Mouse (Mus musculus) hindbrain, embryonic 16.5 days (tissue): Measurements from ENCODE around the gene Sbpl. TPM values are rescaled to one million over a fixed set of nuclear protein-coding genes. Genes with fewer than 3 reads are reported as not detected.
"Not testable (repeated sequence)": the region's sequence is repeated elsewhere in the genome, so short reads cannot be mapped to it uniquely, and the experiment has no call there.

ENCODE experiments used
- ATAC-seq: fragments of 200-750 bp; cut with Nextera tagmentation; 2 replicates; pipeline ENCODE4 v1.8.0; 2017; ENCODE audit warnings: moderate TSS enrichment, moderate library complexity
- H3K27ac ChIP-seq: fragments of 300-500 bp; sonication (generic); 2 replicates; pipeline ENCODE4 v1.5.1; 2014; ENCODE audit warnings: low read depth, mild to moderate bottlenecking, control low read depth, low read length, moderate library complexity
- H3K27me3 ChIP-seq: fragments of 300-500 bp; sonication (generic); replicated peaks from 2 replicates; pipeline ENCODE4 v1.6.1; 2014; ENCODE audit warnings: low read length; ENCODE audit not compliant: control insufficient read depth, insufficient read depth
- H3K36me3 ChIP-seq: fragments of 300-500 bp; sonication (generic); 2 replicates; pipeline ENCODE4 v1.6.1; 2014; ENCODE audit warnings: mild to moderate bottlenecking, low read length, moderate library complexity, mixed read lengths; ENCODE audit not compliant: control insufficient read depth, insufficient read depth
- H3K4me1 ChIP-seq: fragments of 300-500 bp; sonication (generic); 2 replicates; pipeline ENCODE4 v1.6.1; 2014; ENCODE audit warnings: low read depth, low read length; ENCODE audit not compliant: control insufficient read depth, insufficient read depth
- H3K4me2 ChIP-seq: fragments of 300-500 bp; sonication (generic); 2 replicates; pipeline ENCODE4 v1.6.1; 2014; ENCODE audit warnings: mild to moderate bottlenecking, low read length, control low read depth, moderate library complexity
- H3K4me3 ChIP-seq: fragments of 300-500 bp; sonication (generic); 2 replicates; pipeline ENCODE4 v1.5.1; 2014; ENCODE audit warnings: mild to moderate bottlenecking, low read length, control low read depth, moderate library complexity
- H3K9ac ChIP-seq: fragments of 300-500 bp; sonication (generic); 2 replicates; pipeline ENCODE4 v1.6.1; 2014; ENCODE audit warnings: low read depth, mild to moderate bottlenecking, control low read depth, low read length, moderate library complexity
- H3K9me3 ChIP-seq: fragments of 300-500 bp; sonication (generic); 2 replicates; pipeline ENCODE4 v1.6.1; 2014; ENCODE audit warnings: mild to moderate bottlenecking, low read length, moderate library complexity; ENCODE audit not compliant: control insufficient read depth
- WGBS: fragments of 180-500 bp; shearing (Covaris S2); extraction: QIAGEN DNeasy Blood & Tissue Kit; methylation state at CpG from one replicate; pipeline ENCODE4 v1.1.7; 2014; 5-methylcytosine and 5-hydroxymethylcytosine counted together
- polyA plus RNA-seq: library from polyadenylated mRNA; unstranded; fragments of >200 nt; fragmentation: Nextera tagmentation; extraction: Ambion mirVana; gene quantifications from 2 replicates; pipeline ENCODE4 v1.2.1, GENCODE M21; 2015

Sbpl gene
- polyA plus RNA-seq, 1 experiment from 2014 or later: not detected

DNA sequence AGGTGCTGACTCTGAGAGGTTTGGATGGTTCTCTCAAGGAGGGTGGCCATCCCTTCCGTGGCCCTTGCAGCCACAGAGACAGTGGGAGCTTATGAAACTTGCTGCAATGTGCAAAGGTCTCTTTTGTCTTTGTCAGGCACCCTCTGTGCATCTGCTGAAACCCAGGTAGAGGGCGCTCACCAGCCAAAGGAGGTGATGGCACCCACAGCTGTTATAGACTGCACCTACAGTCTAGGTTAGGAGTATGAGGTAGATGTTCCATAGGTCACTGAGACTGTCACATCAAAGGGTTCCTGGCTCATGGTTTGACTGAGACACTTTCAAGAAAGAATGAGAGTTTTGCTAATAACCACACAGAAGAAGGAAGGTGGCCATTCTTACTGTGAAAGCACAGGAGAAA lies 13.7 kb upstream of the Sbpl start:
- H3K4me2 ChIP-seq: no peak overlapping the region
- no peak overlapping the region for H3K9ac ChIP-seq
- no peaks in the 10 kb centered on the region for H3K27me3 ChIP-seq
- no peaks in the 10 kb centered on the region for H3K9me3 ChIP-seq
- no peaks in the 10 kb centered on the region for H3K4me1 ChIP-seq
- WGBS: 47% methylated on average over 2 of the region's 2 CpGs
- ATAC-seq: no peak
- no peak overlapping the region for H3K4me3 ChIP-seq
- no peak overlapping the region for H3K27ac ChIP-seq
- no peaks in the 10 kb centered on the region for H3K36me3 ChIP-seq

DNA sequence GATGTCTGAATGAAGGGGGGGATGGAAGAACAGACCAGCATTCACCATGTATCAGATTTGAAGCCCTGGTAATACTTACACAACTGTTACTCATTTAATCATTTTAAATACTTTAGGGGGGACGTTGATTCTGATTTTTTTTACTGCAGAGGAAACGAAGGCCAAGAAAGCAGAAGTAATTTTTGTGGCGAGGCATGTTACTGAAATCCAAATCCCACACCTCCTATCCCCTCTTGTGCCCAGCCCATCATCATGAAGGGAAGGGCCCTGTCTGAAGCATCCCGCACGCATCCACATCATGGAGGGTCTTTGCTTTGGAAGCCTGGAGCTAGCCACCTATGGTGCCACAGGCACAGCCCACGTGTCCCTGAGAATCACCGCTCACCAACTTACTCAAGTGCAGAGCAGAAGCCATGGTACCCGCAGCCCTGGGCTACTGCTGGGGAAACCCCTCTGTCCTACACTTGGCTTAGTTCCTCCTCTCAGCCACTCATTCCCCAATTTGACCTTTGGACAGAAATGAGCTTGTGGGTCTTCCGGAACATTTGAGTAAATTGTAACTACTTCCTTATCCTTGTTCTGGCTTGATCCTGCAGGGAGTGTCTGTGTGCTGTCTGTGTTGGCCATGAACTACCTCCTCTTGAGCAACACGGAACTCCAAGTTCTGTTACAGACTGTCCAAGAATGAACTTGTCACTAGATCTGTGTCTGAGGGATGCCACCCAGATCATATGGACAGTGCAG lies 11.8 kb upstream of the Sbpl start:
- Histone ChIP-seq H3K9ac (no peak overlapping the region), H3K4me1 (no peaks in the 10 kb centered on the region), H3K27ac (no peak overlapping the region), H3K9me3 (no peaks in the 10 kb centered on the region), H3K27me3 (0 out of 2 replicates have a peak, but pooled peaks cover 2% of the 10 kb centered on the region), H3K36me3 (no peaks in the 10 kb centered on the region), H3K4me2 (no peak overlapping the region), H3K4me3 (no peak overlapping the region)
- 90% methylated on average over 10 of the region's 10 CpGs for WGBS
- no peak for ATAC-seq

DNA sequence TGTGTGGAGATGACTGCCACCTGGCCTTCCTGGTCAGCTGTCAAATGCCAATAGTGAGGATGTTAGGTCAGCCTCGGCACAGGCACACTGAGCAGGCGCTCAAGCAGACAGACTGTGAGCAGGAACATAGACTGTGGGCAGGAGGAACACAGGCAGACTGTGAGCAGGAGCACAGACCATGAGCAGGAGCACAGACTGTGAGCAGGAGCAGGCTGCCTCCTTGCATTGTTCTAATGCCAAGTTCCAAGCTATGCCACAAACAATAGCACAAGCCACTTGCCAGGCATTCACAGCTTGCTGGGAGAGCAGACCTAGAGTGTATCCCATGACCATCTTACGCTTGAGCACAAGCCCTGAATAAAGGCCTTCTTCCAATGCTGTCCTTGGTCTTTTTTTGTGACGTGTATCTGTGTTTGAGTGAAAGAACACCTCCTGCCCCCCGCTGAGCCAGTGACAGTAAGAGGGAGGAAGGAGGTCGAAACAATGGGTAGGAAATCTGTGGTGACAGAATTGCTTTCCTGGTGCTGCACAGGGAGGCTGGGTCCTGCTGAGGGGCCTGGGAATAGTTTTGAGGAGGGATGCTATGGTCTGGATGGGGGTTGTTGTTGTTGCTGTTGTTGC lies 10.8 kb upstream of the Sbpl start:
- H3K4me1 ChIP-seq: no peaks in the 10 kb centered on the region
- H3K36me3 ChIP-seq: no peaks in the 10 kb centered on the region
- no peak for ATAC-seq
- H3K27me3 ChIP-seq: 0 out of 2 replicates have a peak, but pooled peaks cover 2% of the 10 kb centered on the region
- 30% methylated on average over 6 of the region's 6 CpGs for WGBS
- H3K4me2 ChIP-seq: no peak overlapping the region
- H3K9me3 ChIP-seq: no peaks in the 10 kb centered on the region
- H3K4me3 ChIP-seq: no peak overlapping the region
- no peak overlapping the region for H3K27ac ChIP-seq
- H3K9ac ChIP-seq: no peak overlapping the region

DNA sequence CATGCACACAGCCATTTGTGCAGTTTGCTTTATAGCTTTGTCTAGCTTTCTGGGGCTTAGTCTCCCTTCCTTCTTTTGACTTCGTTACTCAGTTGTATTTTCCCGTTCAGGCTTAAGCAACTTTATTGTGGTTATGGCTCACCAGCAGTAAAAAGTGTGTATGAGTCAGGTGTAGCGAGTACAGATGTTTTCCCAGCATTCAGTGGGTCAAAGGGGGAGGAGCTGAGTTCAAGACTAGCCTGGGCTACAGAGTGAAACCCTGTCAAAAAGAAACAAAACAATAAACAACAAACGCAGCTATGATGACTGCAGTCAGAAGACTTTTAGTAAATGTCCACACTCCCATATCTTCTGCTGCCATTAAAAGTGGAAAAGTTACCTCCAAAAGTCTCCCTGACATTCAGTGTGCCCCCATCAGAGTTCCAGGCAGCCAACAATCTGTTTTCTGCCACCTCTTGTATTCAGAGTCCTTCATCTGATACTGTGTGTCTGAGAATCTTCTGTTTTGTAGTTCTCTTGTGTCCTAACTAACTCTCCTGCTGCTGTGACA lies 6.6 kb upstream of the Sbpl start:
- WGBS: 58% methylated on average over 4 of the region's 4 CpGs

DNA sequence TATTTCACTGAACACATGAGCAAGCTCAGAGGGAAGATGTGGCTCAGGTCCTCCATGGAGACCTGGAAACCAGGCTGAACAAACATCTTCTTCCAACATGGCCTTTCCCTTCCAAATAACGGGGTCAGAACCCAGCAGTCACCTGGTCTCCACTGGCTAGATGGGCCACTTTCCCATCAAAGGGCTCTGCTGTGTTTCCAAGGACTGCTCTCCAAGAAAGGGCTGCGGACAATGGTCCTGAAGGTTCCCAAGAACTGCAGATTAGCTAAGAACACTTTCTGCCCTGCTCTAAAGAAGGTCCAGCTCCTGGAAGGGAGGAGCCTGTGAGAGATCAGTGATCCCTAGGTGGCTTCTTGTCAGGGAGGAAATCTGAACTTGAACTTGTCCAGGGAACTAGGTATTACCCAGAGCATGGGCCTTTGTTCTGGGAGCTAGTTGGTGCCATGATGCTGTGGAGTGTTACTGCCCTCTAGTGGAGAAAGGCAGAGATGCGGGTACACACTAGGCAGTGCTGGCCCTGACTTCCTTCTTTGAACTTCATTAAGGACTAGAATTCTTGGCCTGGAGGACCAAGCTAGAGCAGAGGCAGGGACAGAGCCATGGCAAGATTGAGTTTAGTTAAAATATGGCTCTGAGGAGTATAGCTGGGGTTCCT lies 5.1 kb upstream of the Sbpl start:
- 0 out of 2 replicates have a peak, but pooled peaks cover 2% of the 10 kb centered on the region for H3K27me3 ChIP-seq
- no peaks in the 10 kb centered on the region for H3K36me3 ChIP-seq
- no peak overlapping the region for H3K9ac ChIP-seq
- no peak overlapping the region for H3K4me2 ChIP-seq
- no peaks in the 10 kb centered on the region for H3K4me1 ChIP-seq
- no peaks in the 10 kb centered on the region for H3K9me3 ChIP-seq
- H3K27ac ChIP-seq: no peak overlapping the region
- 41% methylated on average over 3 of the region's 3 CpGs for WGBS
- no peak overlapping the region for H3K4me3 ChIP-seq
- peak; percentile 98 for ATAC-seq

More for the DNA sequence above, 6.6 kb upstream of the Sbpl start:
- ATAC-seq: no peak
- Histone ChIP-seq H3K9ac (no peak overlapping the region), H3K4me1 (no peaks in the 10 kb centered on the region), H3K4me3 (no peak overlapping the region), H3K27ac (no peak overlapping the region), H3K36me3 (no peaks in the 10 kb centered on the region), H3K9me3 (no peaks in the 10 kb centered on the region), H3K4me2 (no peak overlapping the region), H3K27me3 (0 out of 2 replicates have a peak, but pooled peaks cover 2% of the 10 kb centered on the region)

DNA sequence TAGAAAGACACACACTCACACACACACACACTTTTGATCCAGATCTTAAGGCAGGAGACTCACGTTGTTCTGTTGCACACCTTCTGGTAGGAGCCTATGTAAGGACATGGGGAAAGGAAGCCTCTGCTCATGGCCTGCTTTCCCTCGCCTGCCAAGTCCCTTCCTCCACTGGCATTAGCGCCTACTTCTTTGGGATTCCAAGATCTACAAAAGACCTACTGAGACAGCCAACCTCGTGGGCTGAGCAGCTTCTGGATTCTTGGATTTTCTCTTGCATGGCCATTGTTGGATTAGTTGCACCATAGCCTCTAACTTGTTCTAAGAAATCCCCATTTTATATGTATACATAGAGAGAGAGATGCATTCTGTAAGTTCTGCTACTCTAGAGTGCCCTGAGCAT lies 4.2 kb downstream of the Sbpl start:
- not testable (repeated sequence) for H3K4me1 ChIP-seq, H3K27ac ChIP-seq, ATAC-seq, H3K9ac ChIP-seq, H3K36me3 ChIP-seq, H3K9me3 ChIP-seq, H3K4me2 ChIP-seq, H3K4me3 ChIP-seq, H3K27me3 ChIP-seq
- 87% methylated on average over 4 of the region's 4 CpGs for WGBS

DNA sequence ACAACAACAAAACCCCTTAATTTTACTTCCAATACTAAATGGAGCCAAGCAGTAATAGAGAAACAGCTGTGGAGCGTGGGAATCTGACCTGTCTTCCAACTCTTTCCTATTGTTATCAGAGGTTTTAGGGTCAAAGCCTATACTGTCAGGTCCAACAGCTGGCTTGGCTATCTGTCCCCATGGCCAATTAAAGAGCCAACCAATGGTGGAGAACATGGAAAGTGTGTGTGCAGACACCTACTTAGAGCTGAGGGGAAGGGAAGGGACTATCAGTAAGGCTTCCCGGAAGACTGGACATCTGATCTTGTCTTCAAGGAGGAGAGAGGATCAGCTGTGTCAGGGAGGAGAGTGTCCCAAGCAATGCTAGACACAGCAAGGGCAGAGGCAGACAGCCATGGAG lies 6.0 kb downstream of the Sbpl start:
- Histone ChIP-seq H3K4me2 (no peak overlapping the region), H3K36me3 (no peaks in the 10 kb centered on the region), H3K9ac (no peak overlapping the region), H3K27ac (no peak overlapping the region), H3K4me1 (no peaks in the 10 kb centered on the region), H3K27me3 (no peaks in the 10 kb centered on the region), H3K4me3 (no peak overlapping the region), H3K9me3 (no peaks in the 10 kb centered on the region)
- ATAC-seq: no peak
- WGBS: 87% methylated on average over 2 of the region's 2 CpGs

DNA sequence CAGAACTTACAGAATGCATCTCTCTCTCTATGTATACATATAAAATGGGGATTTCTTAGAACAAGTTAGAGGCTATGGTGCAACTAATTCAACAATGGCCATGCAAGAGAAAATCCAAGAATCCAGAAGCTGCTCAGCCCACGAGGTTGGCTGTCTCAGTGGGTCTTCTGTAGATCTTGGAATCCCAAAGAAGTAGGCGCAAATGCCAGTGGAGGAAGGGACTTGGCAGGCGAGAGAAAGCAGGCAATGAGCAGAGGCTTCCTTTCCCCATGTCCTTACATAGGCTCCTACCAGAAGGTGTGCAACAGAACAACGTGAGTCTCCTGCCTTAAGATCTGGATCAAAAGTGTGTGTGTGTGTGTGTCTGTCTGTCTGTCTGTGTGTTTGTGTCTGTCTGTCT lies 7.6 kb downstream of the Sbpl start:
- H3K9me3 ChIP-seq, H3K4me1 ChIP-seq, H3K9ac ChIP-seq, ATAC-seq, H3K4me2 ChIP-seq, H3K27me3 ChIP-seq, H3K36me3 ChIP-seq, H3K4me3 ChIP-seq, H3K27ac ChIP-seq: not testable (repeated sequence)
- 81% methylated on average over 4 of the region's 4 CpGs for whole genome bisulfite sequencing

DNA sequence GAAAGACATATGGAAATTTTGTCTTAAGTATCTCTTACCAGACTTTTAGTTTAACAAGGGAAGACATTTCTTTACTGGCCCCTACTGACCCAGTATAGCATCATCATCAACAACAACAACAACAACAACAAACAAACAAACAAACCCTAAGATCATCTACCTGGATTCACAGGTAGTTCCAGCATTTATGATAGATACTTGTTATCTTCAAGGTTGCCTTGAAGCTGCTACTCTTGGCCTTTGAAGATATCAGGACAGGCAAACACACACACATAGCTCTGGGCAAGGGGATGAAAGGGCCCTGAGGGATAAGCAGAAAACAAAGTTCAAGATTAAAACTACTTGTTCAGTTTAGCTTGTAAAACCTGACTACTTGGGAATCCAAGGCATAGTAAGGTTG lies 13.7 kb downstream of the Sbpl start, which contains the start of gene Sbp:
Gene Sbp (plus strand): TSS at position 301 of the 400 bp plus-strand sequence.
- Histone ChIP-seq H3K4me3 (no peak within 1 kb of the TSS), H3K27me3 (no peaks in the 10 kb centered on the region), H3K27ac (no peak within 1 kb of the TSS), H3K9ac (no peak within 1 kb of the TSS), H3K9me3 (no peaks in the 10 kb centered on the region), H3K36me3 (no peaks in the 10 kb centered on the region), H3K4me2 (no peak within 1 kb of the TSS), H3K4me1 (no peaks in the 10 kb centered on the region)
- ATAC-seq: no peak
